Mouse (Mus musculus): ENCODE data around the gene Misp.

The Misp gene

DNA sequence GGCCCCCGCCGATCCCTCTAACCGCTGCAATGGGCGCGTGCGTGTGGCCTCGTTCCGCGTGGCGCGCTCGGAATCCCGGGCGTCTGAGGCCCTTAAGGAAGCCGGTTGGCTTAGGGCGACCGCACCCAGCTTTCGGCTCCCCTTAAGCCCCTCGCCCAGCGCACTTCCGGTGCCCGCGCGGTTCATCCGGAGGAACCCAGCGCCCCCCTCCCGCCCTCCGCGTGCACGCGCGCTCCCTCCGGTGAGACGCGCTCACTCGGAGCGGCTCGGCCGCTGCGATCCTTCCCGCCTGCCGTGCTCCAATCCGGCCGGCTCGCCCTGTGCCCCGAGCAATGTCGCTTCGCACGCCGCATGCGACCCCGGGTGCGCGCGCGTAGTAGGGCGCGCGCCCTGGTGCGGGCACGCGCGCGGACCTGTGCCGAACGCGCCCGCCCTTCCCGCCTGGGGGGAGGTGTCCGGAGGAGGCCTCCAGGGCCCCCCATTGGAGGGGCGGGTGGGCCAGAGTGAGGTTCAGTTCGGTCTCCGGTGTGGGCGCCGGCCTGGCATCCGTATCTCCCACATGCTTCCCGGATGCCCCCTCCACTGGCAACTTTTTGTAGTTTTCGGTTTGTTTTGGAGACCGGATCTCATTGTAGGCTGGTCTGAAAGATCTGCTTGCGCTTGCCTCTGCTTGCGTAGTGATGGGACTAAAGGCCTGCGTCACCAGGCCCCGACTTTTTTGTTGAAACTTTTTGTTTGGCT, 34.2 kb downstream of the Misp start:
- peak; percentile 52 for DNase-seq (ENCODE audit: low read depth, low spot score)

DNA sequence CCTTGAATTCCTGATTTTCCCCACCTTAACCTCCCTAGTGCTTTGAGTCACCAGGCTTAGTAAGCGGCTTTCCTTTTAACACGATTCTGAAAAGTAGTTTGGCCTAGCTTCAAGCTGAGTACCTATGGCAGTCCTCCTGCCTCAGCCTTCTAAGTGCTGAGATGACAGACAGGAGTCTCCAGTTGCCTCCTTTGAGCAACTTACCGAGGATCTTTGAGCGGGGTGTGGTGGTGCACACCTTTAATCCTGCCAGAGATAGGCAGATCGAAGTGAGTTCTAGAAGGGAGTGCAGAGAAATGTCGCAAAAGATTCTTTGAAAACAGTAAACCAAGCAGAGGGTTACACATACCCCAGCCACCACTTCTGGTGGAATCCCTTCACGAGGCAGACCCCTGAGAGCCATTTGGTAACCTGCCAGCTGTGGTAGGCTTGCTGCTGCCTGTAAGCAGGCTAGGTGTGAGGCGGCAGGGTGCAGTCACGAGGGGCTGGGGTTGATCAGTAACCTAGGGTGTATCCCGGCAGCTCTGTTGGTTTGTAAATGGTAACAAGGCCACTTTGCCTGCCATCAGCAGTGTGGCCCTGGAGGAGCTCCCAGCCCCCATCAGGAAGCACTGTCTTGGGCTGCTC, 34.9 kb downstream of the Misp start:
- DNase-seq (ENCODE audit: low read depth, low spot score): no peak

DNA sequence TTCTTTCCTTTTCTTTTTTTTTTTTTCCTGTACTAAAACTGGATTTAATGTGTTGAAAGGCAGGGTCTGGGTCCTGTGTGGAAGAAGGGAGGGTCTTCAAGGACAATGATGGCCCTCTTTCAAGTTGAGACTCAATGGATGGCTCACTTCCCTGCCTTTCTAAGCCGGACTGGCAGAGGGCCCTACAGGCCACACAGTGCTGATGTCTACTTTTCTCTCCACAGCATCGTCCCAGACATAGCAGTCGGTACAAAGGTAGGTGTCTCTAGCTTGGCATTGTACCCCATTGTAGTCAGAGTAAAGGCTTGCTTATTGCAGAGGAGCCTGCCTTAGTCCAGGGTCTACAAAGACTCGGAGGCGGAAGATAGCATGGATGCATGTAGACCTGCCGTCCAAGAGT, 35.5 kb downstream of the Misp start:
- DNase-seq (ENCODE audit: low read depth, low spot score): no peak

DNA sequence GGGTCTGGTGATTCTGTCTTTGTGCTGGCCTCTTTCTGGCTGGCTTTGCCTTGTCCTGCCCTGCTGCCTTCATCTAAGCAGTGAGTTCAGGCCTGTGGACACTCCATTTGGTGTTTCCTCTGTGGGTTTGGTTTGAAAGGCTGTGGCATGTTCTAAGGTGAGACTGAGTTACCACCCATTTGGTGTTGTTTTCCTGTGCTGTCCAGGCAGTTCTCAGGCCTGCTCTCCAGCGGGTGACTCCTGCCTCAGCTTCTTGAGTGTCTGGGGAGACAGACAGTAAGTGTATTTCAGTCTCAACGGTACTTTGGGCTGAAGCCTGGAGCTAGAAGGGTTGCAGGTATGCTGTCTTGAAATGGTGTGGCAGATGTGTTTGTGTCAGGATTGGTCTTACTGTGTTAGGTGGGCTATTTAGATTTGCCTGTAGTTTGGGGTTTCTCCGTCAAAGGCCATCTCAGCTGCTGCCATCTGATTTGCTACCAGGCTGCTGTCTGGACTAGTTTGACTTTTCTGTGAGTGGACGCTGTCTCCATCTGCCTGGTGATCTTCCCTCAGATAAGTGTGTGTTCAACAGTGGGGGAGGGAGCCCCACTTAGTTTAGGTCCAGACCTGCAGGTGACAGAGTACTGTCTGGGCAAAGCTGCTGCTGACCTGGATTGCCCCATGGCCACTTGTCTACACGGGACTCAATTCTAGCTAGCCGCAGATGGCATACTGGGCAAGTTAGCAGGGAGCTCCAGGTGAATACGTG, 36.1 kb downstream of the Misp start:
- DNase-seq (ENCODE audit: low read depth, low spot score): no peak

DNA sequence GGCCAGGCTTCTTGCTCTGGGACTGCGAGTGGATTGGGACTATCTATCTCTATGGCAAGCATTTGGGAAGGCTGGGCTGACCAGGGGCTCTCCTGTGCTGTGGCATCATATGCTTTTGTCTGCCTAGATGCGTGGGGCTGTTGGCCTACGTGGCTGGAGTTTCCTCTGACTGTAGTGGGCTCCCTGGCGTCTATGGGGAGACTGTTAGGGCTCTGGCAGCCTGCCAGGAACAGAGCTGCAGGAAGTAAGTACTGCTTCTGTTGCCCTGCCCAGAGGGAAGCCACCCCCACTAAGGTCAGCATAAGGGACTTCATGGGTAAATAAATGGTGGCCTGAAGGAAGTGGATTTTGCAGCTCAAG, 36.6 kb downstream of the Misp start:
- peak; percentile 74 for DNase-seq (ENCODE audit: low read depth, low spot score)

DNA sequence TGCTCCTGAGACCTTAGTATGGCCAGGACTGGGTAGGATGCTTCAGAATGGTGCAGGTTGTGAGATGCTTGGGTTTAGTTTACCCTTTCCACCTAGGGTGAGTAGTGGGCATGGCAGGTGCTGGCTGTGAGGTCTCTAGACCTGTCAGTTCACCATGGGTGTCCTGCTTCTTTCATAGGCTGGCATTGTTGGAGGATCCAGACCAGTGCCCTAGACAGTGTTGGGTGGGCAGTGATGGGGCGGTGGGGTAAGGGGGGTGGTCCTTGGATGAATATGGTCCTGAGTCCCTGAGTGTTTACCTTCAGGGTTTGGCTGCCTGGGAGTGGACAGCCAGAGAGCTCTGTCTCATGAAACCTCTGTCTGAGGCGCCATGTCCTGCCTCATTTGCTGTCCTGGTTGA, 37.1 kb downstream of the Misp start:
- DNase-seq (ENCODE audit: low read depth, low spot score): no peak

DNA sequence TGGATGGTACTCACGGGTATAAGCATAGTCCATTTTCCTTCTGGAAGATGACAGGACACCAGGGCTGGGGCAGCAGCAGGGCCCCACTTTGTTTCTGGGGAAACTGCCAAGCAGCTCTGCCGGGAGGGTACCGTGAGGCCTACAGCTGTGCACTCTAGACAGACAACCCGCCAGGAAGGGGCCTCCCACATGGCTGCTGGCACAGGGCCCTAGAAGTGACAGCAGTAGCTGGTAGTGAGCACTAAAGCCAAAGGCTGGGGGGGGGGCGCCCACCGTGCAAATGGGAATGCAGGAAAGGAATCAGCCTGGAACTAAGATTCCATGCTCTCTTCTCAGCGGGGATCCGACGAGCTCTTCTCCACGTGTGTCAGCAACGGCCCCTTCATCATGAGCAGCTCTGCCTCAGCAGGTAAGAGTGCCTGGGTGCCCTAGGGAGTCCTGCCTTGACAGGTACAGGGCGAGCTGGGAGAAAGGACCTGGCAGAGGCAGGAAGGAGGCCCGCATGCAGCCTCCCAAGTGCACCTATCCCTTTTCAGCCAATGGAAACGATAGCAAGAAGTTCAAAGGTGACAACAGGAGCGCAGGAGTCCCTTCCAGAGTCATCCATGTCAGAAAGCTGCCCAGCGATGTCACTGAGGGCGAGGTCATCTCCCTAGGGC, 37.8 kb downstream of the Misp start:
- DNase-seq (ENCODE audit: low read depth, low spot score): no peak

DNA sequence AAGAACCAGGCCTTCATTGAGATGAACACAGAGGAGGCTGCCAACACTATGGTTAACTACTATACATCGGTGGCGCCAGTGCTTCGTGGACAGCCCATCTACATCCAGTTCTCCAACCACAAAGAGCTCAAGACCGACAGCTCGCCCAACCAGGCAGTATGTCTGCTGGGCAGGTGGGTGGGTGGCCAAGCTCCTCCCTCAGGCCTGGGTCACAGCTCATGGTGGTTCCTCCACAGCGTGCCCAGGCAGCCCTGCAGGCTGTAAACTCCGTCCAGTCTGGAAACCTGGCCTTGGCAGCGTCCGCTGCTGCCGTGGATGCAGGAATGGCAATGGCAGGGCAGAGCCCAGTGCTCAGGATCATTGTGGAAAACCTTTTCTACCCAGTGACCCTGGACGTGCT, 38.3 kb downstream of the Misp start:
- DNase-seq (ENCODE audit: low read depth, low spot score): no peak

DNA sequence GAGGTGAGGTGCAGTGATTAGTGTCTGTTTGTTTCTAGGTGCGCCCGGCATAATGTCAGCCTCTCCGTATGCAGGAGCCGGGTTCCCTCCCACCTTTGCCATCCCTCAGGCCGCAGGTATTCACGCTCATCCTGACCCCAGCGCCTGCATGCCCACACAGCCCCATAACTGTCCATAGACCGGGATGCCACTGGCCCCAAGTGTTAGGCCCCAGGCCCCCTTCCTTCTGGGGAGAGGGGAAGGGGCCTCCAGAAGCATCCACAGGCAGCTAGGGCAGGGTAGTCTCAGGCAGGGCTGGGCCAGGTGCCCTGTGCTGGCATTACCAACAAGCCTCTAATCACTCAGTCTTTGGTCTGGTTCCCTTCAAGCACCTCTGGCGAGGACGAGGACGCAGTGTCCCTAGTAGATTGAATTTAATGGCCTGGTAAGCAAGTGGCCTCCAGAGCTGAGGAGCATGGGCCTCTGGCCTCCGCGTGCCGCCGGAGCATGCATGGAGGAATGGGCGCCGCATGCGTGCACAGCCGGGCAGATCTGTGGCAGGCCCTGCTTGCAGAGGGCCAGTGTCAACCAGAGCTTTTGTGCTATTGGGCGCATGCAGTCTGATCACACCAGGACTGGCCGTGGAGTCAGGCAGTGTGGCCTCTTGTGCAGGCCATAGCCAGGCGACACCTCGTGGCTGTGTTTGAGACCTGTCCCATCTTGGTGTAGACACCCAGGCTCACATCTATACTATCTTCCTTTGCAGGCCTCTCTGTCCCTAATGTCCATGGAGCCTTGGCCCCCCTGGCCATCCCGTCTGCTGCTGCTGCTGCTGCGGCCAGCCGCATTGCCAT, 39.5 kb downstream of the Misp start:
- no peak for DNase-seq (ENCODE audit: low read depth, low spot score)

DNA sequence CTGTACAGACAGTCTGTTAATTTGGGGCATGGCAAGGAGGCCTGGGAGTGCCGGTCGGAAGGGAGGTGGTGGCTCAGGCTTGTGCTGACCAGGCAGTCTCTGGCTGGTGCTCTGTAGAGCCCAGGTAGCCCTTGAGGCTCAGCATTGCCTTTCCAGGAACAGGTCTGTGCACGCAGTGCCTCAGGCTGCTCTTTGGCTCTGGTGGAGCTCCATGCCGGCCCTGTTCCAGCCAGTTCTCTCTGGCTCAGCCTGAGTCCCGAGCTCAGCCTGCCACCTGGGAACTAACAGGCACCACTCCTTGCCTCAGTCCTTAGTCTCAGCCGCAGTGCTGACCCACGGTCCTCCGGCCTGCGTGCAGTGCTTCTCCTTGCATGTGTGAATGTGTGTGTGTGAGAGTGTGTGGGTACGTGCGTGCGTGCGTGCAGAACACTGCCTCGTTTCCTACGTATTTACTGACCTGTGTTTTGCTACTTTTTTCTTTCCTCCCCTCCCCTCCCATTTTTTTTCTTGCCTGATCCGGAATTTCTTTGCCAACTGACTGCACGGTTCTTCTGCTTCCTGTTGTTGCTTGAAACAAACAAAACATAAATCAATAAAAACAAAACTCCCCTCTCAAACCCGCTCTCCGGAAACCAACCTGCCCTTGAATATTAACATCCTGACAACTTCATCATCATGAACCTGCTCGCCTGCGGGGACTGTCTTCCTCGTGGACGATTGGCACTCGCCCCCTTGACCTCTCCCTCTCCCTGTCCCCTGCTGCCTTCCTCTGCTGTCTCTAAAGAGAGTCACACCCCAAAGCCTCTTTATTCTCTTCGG, 40.6 kb downstream of the Misp start:
- no peak for DNase-seq (ENCODE audit: low read depth, low spot score)

DNA sequence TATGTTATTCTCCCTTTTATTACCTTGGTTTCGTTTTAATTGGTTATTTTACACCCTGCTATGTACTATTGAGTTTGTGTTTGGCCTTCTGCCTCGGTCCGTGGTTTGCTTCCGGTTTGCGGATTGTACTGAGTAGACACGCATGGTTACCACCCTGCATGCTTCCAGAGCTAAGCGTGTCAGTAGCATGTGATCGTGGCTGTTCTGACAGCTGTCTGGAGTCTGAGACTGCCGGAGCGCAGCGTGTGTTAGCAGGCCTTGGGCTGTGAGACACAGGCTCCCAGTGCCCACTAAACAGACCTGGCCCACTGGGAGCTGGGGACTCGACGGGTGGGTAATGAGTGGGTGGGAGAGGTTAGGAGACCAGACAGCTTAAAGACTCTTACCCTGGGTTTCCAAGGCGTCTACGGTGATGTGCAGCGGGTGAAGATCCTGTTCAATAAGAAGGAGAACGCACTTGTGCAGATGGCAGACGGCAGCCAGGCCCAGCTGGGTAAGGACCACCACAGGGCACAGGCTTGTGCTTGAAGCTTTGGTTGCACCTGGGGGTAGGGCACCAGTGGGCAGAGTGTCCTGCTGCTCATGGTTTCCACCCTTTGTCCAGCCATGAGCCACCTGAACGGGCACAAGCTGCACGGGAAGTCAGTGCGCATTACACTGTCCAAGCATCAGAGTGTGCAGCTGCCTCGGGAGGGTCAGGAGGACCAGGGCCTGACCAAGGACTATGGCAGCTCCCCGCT, 41.4 kb downstream of the Misp start:
- no peak for DNase-seq (ENCODE audit: low read depth, low spot score)

DNA sequence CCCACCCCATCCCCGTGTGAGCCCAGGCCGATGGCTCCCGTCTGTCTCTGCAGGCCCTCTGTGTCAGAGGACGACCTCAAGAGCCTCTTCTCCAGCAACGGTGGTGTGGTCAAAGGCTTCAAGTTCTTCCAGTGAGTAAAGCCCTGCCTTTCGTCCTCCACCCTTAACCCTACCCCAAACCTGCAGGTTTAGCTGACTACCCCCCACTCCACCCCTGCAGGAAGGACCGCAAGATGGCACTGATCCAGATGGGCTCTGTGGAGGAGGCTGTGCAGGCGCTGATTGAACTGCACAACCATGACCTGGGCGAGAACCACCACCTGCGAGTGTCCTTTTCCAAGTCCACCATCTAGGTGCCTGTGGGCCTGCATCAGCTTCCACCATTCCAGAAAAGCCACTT, 42.1 kb downstream of the Misp start:
- no peak for DNase-seq (ENCODE audit: low read depth, low spot score)

DNA sequence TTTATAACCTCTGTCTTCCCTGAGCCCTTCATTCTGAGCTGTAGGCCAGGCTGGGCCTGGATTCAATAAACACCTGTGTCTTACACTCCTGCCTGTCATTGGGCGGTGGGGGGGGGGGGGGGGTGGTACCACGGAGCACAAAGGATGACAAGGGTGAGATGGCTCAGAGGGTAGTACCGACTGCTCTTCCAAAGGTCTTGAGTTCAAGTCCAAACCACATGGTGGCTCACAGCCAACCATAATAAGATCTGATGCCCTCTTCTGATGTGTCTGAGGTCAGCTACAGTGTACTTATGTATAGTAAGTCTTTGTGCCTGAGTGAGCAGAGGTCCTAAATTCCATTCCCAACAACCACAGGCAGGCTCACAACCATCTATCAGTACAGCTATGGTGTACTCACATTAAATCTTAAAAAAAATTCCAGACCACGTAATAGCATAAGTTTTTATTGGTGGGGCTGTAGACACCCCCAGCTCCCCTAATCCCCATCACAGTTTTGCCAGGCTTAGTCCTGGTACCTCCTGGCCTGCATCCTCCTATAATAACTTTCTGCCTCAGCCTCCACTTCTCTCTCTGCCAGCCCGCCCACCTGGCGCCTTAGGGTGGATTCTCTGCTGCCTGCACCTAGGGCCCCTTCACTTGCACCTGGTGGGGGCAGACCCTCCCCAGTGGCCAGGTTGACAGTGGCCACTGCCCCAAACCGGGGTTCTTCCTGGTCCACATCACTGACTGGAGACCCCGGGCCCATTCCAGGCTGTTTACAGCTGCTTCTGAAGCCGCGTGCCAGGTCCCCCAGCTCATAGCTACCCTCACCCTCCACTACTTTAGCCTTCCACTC, 43.8 kb downstream of the Misp start:
- no peak for DNase-seq (ENCODE audit: low read depth, low spot score)

DNA sequence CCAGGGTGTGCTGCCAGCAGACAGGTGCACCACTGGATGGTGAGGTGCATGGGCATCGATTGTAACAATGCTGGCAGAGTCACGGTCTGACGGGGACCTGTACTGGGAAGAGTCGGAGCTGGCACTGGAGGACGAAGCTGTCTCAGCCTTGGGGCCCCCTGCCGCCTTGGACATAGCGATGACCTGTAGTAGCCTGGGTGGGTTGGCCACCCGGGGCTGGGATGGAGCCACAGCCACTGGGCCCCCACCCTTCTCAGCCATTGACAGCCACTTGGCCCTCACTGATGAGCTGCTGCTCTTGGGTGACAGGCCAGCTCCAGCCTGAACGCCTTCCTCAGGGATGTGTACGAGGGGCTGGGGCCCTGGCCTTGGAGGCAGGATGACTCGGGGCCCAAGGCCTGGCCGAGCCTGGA, 44.4 kb downstream of the Misp start:
- no peak for DNase-seq (ENCODE audit: low read depth, low spot score)

DNA sequence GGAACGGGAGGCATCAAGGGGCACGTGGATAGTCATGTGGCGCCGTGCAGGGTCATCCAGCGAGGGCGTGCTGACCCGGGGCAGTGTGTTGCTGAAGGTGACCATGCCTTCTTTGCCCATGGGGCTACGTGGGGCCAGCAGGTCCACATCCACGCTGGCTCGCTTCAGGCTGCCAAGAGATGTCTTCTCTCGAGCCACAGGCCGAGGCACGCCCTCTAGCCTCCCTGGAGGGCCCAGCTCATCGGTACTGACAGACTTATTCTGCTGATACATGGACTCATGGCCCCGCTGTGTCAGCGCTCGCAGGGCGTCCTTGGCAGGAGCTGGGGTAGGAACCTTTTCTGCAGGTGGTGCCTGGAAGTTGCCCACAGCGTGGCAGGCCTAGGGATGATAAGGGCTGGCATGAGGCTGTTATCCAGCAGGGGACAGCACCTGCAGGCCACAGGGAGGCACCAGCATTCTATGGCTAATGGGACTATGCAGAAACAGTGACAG, 45.1 kb downstream of the Misp start:
- no peak for DNase-seq (ENCODE audit: low read depth, low spot score)

DNA sequence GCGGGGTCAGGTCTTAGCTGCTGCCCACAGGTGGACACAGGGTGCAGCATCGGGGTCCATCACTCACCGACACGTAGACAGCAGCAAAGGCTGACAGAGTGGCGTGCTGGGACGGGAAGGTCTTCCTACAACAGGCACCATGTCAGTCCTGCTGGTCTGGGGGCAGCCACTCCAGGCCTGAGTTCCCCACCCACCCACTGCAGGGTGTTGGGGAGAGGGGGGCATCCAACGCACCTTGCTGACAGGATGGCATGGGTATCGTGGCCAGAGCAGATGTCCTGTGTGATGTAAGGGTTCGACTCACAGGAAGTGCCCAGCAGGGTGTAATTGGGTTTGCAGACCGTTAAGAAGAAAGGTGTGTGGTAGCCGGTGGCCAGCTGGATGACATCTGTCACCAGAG, 45.8 kb downstream of the Misp start:
- DNase-seq (ENCODE audit: low read depth, low spot score): no peak

DNA sequence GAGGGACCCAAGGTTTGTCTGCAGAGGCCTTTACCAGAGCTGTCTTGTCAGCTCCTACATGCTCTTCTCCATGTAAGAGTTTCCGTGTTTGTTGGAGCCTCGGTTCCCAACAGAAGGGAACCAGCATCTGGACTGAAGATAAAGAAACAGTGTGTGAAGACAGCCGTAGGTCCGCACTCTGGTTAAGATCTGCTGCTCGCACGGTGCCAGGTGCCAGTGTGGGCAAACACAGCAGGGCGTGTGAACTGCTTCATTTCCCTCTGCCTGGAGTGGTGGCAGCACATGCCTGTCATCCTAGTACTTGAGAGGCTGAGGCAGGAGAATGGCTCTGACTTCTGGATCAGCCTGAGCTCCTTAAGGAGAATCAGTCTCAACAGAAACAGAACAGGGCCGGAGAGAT, 51.1 kb downstream of the Misp start:
- no peak for DNase-seq (ENCODE audit: low read depth, low spot score)

DNA sequence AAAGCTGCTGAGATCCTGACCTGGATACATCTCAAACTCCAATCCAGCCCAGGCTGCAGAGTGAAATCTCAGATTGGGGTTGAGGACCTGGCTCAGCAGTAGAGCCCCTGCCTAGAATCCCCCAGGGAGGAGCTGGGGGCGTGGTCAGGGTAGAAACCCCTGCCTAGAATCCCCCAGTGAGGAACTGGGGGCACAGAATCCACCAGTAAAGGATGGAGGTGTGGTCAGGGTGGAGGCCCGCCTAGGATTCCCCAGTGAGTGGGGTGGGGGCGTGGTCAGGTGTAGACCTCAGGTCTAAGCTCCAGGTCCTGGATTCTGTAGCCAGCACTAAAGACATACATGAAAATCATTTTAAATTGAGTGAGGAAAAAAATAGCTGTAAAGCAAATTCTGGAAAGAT, 52.1 kb downstream of the Misp start:
- DNase-seq (ENCODE audit: low read depth, low spot score): no peak

DNA sequence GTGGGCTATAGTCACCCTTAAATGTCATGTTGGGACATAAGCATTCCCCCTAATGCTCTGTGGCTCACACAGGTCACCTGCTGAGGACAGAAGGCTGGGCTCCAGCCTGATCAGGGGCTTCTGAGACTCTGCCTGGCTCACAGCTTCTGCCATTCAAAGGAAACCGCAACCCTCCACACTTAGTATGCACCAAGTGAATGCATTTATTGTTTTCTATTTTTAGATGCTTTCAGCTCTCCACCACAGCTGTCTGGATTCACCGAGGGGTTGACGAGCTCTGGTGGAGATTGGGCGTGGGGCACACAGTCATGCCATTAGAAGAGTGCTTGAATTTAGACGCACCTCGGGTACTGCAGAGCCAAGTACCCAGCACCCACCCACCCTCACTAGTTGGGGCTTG, 52.5 kb downstream of the Misp start:
- no peak for DNase-seq (ENCODE audit: low read depth, low spot score)

Data from skeletal muscle tissue, adult 2 months (tissue).